Mouse (Mus musculus): ENCODE measurements around the gene Sptbn4. TPM values are rescaled to one million over a fixed set of nuclear protein-coding genes. Genes with fewer than 3 reads are reported as not detected.

Gene Sptbn4
- polyA plus RNA-seq, 1 experiment from 2014 or later = 0.21 TPM

- H3K9me3 ChIP-seq = no peaks in the 10 kb centered on the region
- no peaks in the 10 kb centered on the region for H3K36me3 ChIP-seq
- no peak overlapping the region for H3K9ac ChIP-seq
- H3K4me2 ChIP-seq = peak overlapping the region; percentile 80
- H3K4me1 ChIP-seq = peaks cover 5% of the 10 kb centered on the region
- H3K4me3 ChIP-seq = peak overlapping the region; percentile 46
- H3K27ac ChIP-seq = no peak overlapping the region
- peaks cover 89% of the 10 kb centered on the region for H3K27me3 ChIP-seq
- ATAC-seq (ENCODE audit: borderline replicate concordance, extremely low read depth, low FRiP score, low TSS enrichment) = no peak
- 2% methylated on average over 45 of the region's 68 CpGs for WGBS
These were observed 51.1 kb downstream of the Sptbn4 start for GRCm38 (mm10) chr7:27396184-27397047.

GRCm38 (mm10) chr7:27395521-27396183 lies 51.8 kb downstream of the Sptbn4 start:
- Histone ChIP-seq H3K4me2 (peak overlapping the region; percentile 80), H3K27ac (no peak overlapping the region), H3K9me3 (no peaks in the 10 kb centered on the region), H3K4me3 (peak overlapping the region; percentile 46), H3K9ac (no peak overlapping the region), H3K36me3 (no peaks in the 10 kb centered on the region), H3K27me3 (peaks cover 90% of the 10 kb centered on the region), H3K4me1 (peaks cover 5% of the 10 kb centered on the region)
- 4% methylated on average over 22 of the region's 22 CpGs for WGBS
- ATAC-seq (ENCODE audit: borderline replicate concordance, extremely low read depth, low FRiP score, low TSS enrichment) = no peak

GRCm38 (mm10) chr7:27391416-27391815 lies 56.1 kb downstream of the Sptbn4 start:
- H3K27ac ChIP-seq = no peak overlapping the region
- WGBS = 39% methylated on average over 16 of the region's 16 CpGs
- H3K27me3 ChIP-seq = peaks cover 58% of the 10 kb centered on the region

GRCm38 (mm10) chr7:27389213-27389612 lies 58.3 kb downstream of the Sptbn4 start:
- WGBS = 54% methylated on average over 6 of the region's 6 CpGs
- Histone ChIP-seq H3K4me3 (no peak overlapping the region), H3K4me1 (no peaks in the 10 kb centered on the region), H3K27ac (no peak overlapping the region), H3K4me2 (no peak overlapping the region), H3K9me3 (no peaks in the 10 kb centered on the region), H3K9ac (no peak overlapping the region), H3K27me3 (peaks cover 36% of the 10 kb centered on the region), H3K36me3 (no peaks in the 10 kb centered on the region)
- ATAC-seq (ENCODE audit: borderline replicate concordance, extremely low read depth, low FRiP score, low TSS enrichment) = no peak

More at GRCm38 (mm10) chr7:27391416-27391815, 56.1 kb downstream of the Sptbn4 start:
- Histone ChIP-seq H3K4me1 (peaks cover under 1% of the 10 kb centered on the region), H3K36me3 (no peaks in the 10 kb centered on the region), H3K4me2 (no peak overlapping the region), H3K9me3 (no peaks in the 10 kb centered on the region), H3K4me3 (no peak overlapping the region), H3K9ac (no peak overlapping the region)
- ATAC-seq (ENCODE audit: borderline replicate concordance, extremely low read depth, low FRiP score, low TSS enrichment) = no peak

- Histone ChIP-seq H3K4me1 (no peaks in the 10 kb centered on the region), H3K36me3 (no peaks in the 10 kb centered on the region), H3K4me3 (no peak overlapping the region), H3K9me3 (no peaks in the 10 kb centered on the region), H3K27me3 (no peaks in the 10 kb centered on the region), H3K27ac (no peak overlapping the region), H3K4me2 (no peak overlapping the region), H3K9ac (no peak overlapping the region)
- 30% methylated on average over 4 of the region's 4 CpGs for WGBS
- ATAC-seq (ENCODE audit: borderline replicate concordance, extremely low read depth, low FRiP score, low TSS enrichment) = no peak
These were observed 62.8 kb downstream of the Sptbn4 start for GRCm38 (mm10) chr7:27384731-27385130.

GRCm38 (mm10) chr7:27384134-27384533 lies 63.4 kb downstream of the Sptbn4 start:
- ATAC-seq (ENCODE audit: borderline replicate concordance, extremely low read depth, low FRiP score, low TSS enrichment) = no peak
- 73% methylated on average over 5 of the region's 5 CpGs for WGBS
- no peaks in the 10 kb centered on the region for H3K36me3 ChIP-seq

GRCm38 (mm10) chr7:27383233-27383632 lies 64.3 kb downstream of the Sptbn4 start:
- Histone ChIP-seq H3K4me1 (no peaks in the 10 kb centered on the region), H3K9ac (no peak overlapping the region), H3K27ac (no peak overlapping the region), H3K36me3 (no peaks in the 10 kb centered on the region), H3K27me3 (no peaks in the 10 kb centered on the region), H3K4me3 (no peak overlapping the region), H3K9me3 (no peaks in the 10 kb centered on the region), H3K4me2 (no peak overlapping the region)
- no peak for ATAC-seq (ENCODE audit: borderline replicate concordance, extremely low read depth, low FRiP score, low TSS enrichment)
- 69% methylated on average over 1 of the region's 1 CpGs for WGBS

More at GRCm38 (mm10) chr7:27384134-27384533, 63.4 kb downstream of the Sptbn4 start:
- Histone ChIP-seq H3K4me2 (no peak overlapping the region), H3K4me3 (no peak overlapping the region), H3K4me1 (no peaks in the 10 kb centered on the region), H3K27me3 (no peaks in the 10 kb centered on the region), H3K9ac (no peak overlapping the region), H3K27ac (no peak overlapping the region), H3K9me3 (no peaks in the 10 kb centered on the region)

- Histone ChIP-seq H3K27me3 (peaks cover 14% of the 10 kb centered on the region), H3K4me1 (no peaks in the 10 kb centered on the region), H3K9ac (no peak overlapping the region), H3K9me3 (no peaks in the 10 kb centered on the region), H3K4me3 (no peak overlapping the region), H3K27ac (no peak overlapping the region), H3K4me2 (no peak overlapping the region), H3K36me3 (no peaks in the 10 kb centered on the region)
- no peak for ATAC-seq (ENCODE audit: borderline replicate concordance, extremely low read depth, low FRiP score, low TSS enrichment)
- 34% methylated on average over 4 of the region's 4 CpGs for WGBS
These were observed 65.9 kb downstream of the Sptbn4 start for GRCm38 (mm10) chr7:27381560-27381959.

GRCm38 (mm10) chr7:27381009-27381408 lies 66.5 kb downstream of the Sptbn4 start:
- Histone ChIP-seq H3K27me3 (peaks cover 19% of the 10 kb centered on the region), H3K27ac (no peak overlapping the region), H3K4me1 (no peaks in the 10 kb centered on the region), H3K9me3 (no peaks in the 10 kb centered on the region), H3K4me3 (no peak overlapping the region), H3K9ac (no peak overlapping the region), H3K4me2 (no peak overlapping the region), H3K36me3 (no peaks in the 10 kb centered on the region)
- no peak for ATAC-seq (ENCODE audit: borderline replicate concordance, extremely low read depth, low FRiP score, low TSS enrichment)
- WGBS = 30% methylated on average over 1 of the region's 1 CpGs

- Histone ChIP-seq H3K27ac (no peak overlapping the region), H3K9ac (no peak overlapping the region), H3K36me3 (no peaks in the 10 kb centered on the region), H3K4me2 (no peak overlapping the region), H3K4me1 (no peaks in the 10 kb centered on the region), H3K9me3 (no peaks in the 10 kb centered on the region), H3K4me3 (no peak overlapping the region), H3K27me3 (peaks cover 29% of the 10 kb centered on the region)
- no peak for ATAC-seq (ENCODE audit: borderline replicate concordance, extremely low read depth, low FRiP score, low TSS enrichment)
- 91% methylated on average over 6 of the region's 6 CpGs for WGBS
These were observed 67.7 kb downstream of the Sptbn4 start for GRCm38 (mm10) chr7:27379836-27380235.

GRCm38 (mm10) chr7:27378431-27378830 lies 69.1 kb downstream of the Sptbn4 start:
- no peaks in the 10 kb centered on the region for H3K36me3 ChIP-seq
- no peak overlapping the region for H3K4me2 ChIP-seq
- 18% methylated on average over 4 of the region's 4 CpGs for WGBS
- no peaks in the 10 kb centered on the region for H3K4me1 ChIP-seq
- H3K9ac ChIP-seq = no peak overlapping the region
- H3K27me3 ChIP-seq = peaks cover 42% of the 10 kb centered on the region
- ATAC-seq (ENCODE audit: borderline replicate concordance, extremely low read depth, low FRiP score, low TSS enrichment) = 0 out of 2 replicates have a peak, but pooled peaks have one; percentile 52
- no peak overlapping the region for H3K4me3 ChIP-seq
- no peak overlapping the region for H3K27ac ChIP-seq
- no peaks in the 10 kb centered on the region for H3K9me3 ChIP-seq

GRCm38 (mm10) chr7:27375274-27375673 lies 72.2 kb downstream of the Sptbn4 start:
- Histone ChIP-seq H3K4me3 (no peak overlapping the region), H3K4me2 (no peak overlapping the region)
- WGBS = 2% methylated on average over 22 of the region's 22 CpGs

More at GRCm38 (mm10) chr7:27375274-27375673, 72.2 kb downstream of the Sptbn4 start:
- H3K4me1 ChIP-seq = peaks cover 8% of the 10 kb centered on the region; the same call in 1 of the 2 replicates
- H3K36me3 ChIP-seq = no peaks in the 10 kb centered on the region
- ATAC-seq (ENCODE audit: borderline replicate concordance, extremely low read depth, low FRiP score, low TSS enrichment) = no peak
- H3K9ac ChIP-seq = no peak overlapping the region
- peaks cover 74% of the 10 kb centered on the region for H3K27me3 ChIP-seq
- H3K9me3 ChIP-seq = no peaks in the 10 kb centered on the region
- no peak overlapping the region for H3K27ac ChIP-seq
